Mouse (Mus musculus) midbrain, postnatal 0 days (tissue): ENCODE results near the gene Zfp202. TPM values are rescaled to one million over a fixed set of nuclear protein-coding genes. Genes with fewer than 3 reads are reported as not detected.

Experiments used
- ATAC-seq: fragments of 200-750 bp; cut with Nextera tagmentation; 2 replicates; pipeline ENCODE4 v1.8.0; 2017; ENCODE audit warnings: moderate number of reproducible peaks, mild to moderate bottlenecking, moderate TSS enrichment, moderate library complexity; ENCODE audit not compliant: low FRiP score
- DNase-seq: peaks from one replicate; pipeline ENCODE4 v3.0.0-alpha.2; 2015; ENCODE audit warnings: low spot score
- H3K27ac ChIP-seq: fragments of 300-500 bp; sonication (generic); 2 replicates; pipeline ENCODE4 v1.5.1; 2014; ENCODE audit warnings: low read depth, mild to moderate bottlenecking, low read length, mixed read lengths
- H3K27me3 ChIP-seq: fragments of 300-500 bp; sonication (generic); 2 replicates; pipeline ENCODE4 v1.6.1; 2014; ENCODE audit warnings: low read length, control low read depth, mixed read lengths; ENCODE audit not compliant: insufficient read depth
- H3K36me3 ChIP-seq: fragments of 300-500 bp; sonication (generic); 2 replicates; pipeline ENCODE4 v1.6.1; 2014; ENCODE audit warnings: low read length, control low read depth, mixed read lengths; ENCODE audit not compliant: insufficient read depth
- H3K4me1 ChIP-seq: fragments of 300-500 bp; sonication (generic); 2 replicates; pipeline ENCODE4 v1.6.1; 2014; ENCODE audit warnings: mild to moderate bottlenecking, control low read depth, antibody characterized with exemption, low read length, mixed read lengths; ENCODE audit not compliant: insufficient read depth
- H3K4me2 ChIP-seq: fragments of 300-500 bp; sonication (generic); 2 replicates; pipeline ENCODE4 v1.6.1; 2014; ENCODE audit warnings: low read depth, mild to moderate bottlenecking, low read length, mixed read lengths; ENCODE audit not compliant: poor library complexity, severe bottlenecking
- H3K4me3 ChIP-seq: fragments of 300-500 bp; sonication (generic); 2 replicates; pipeline ENCODE4 v1.5.1; 2014; ENCODE audit warnings: low read depth, mild to moderate bottlenecking, low read length, moderate library complexity
- H3K9ac ChIP-seq: fragments of 300-500 bp; sonication (generic); replicated peaks from 2 replicates; pipeline ENCODE4 v1.6.1; 2014; ENCODE audit warnings: mild to moderate bottlenecking, low read length, moderate library complexity, mixed read lengths; ENCODE audit not compliant: poor library complexity, severe bottlenecking
- H3K9me3 ChIP-seq: fragments of 300-500 bp; sonication (generic); 2 replicates; pipeline ENCODE4 v1.6.1; 2016; ENCODE audit warnings: low read length, control low read depth
- CTCF ChIP-seq: IDR thresholded peaks from 2 replicates; pipeline ENCODE4 v1.5.1; 2016; ENCODE audit warnings: antibody characterized with exemption, mild to moderate bottlenecking
- WGBS: fragments of 180-500 bp; shearing (Covaris S2); extraction: QIAGEN DNeasy Blood & Tissue Kit; methylation state at CpG from one replicate; pipeline ENCODE4 v1.1.7; 2014; 5-methylcytosine and 5-hydroxymethylcytosine counted together
- polyA plus RNA-seq: library from polyadenylated mRNA; unstranded; fragments of >200 nt; fragmentation: Nextera tagmentation; extraction: Ambion mirVana; gene quantifications from 2 replicates; pipeline ENCODE4 v1.2.1, GENCODE M21; 2015
- total RNA-seq: library from RNA; depleted of rRNA; stranded (reverse); fragments of >200 nt; gene quantifications from 2 replicates; pipeline ENCODE4 v1.2.3, GENCODE M21; 2014

The Zfp202 gene
- total and polyA plus RNA-seq, 2 experiments from 2014 or later, result 5.6 to 8.8 TPM

DNA sequence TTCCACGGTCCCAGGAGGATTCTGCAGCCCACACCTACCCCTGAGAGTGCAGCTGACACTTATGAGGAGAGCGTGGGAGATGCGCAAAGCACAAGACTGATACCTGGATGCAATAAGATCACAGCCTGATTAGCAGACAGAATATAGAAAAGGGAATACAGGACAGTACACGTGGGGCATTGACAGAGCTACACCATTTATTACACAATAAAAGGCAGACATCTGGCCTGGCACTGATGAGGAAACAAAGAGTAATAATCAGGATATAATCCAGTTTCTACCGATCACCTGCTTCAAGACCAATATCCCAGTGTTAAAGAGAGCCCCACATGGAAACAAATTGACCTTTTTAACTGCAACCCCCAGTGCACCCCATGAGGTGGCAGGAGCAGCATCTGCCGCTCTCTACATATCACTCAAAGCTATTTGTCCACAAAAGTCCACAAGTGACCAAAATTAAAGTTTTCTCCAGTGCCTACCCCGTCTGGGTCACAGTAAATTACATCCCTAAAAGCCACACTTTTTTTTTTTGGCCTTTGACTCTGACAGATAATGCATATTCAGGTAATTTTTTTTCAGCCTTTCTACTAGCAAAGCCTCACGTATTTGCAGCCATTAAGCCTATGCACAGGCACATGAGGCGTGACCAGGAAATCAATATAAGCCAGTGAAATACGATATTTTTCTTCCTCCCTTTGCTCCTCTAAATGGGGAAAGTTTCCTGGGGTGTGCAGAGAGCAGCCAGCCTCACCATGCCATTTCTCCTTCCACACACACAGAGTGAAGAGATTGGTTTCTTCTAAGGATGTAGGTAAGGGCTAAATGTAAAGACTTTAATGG, 42.3 kb downstream of the Zfp202 start:
- TF ChIP-seq CTCF, result no peak
- H3K9ac ChIP-seq, result no peak overlapping the region
- no peak for ATAC-seq
- H3K4me2 ChIP-seq, result no peak overlapping the region
- H3K4me1 ChIP-seq, result no peaks in the 10 kb centered on the region
- WGBS, result 60% methylated on average over 10 of the region's 10 CpGs
- no peaks in the 10 kb centered on the region for H3K27me3 ChIP-seq
- H3K27ac ChIP-seq, result no peak overlapping the region
- H3K9me3 ChIP-seq, result no peaks in the 10 kb centered on the region
- no peak overlapping the region for H3K4me3 ChIP-seq
- no peak for DNase-seq
- no peaks in the 10 kb centered on the region for H3K36me3 ChIP-seq

DNA sequence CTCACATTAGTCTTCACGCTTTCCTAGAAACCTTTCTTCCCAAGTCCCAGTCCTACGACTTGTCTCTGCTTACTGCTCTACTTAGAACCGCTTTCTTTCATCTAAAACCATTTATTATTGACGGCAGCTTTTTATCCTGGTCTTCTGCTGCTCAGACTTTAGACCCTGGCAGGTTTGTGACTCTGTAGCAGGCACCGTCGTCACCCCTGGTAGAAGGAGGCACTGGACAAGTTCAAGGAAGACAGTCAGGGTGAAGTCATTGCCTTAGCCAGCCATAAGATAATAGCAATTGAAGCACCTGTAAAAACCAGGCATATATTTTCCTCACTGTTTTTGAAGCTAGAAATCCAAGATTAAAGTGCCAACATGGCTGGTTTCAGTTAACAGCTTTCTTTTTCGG, 43.1 kb downstream of the Zfp202 start:
- DNase-seq, result no peak
- Histone ChIP-seq H3K4me3 (no peak overlapping the region), H3K9me3 (no peaks in the 10 kb centered on the region), H3K36me3 (no peaks in the 10 kb centered on the region), H3K9ac (no peak overlapping the region), H3K27ac (no peak overlapping the region), H3K4me1 (no peaks in the 10 kb centered on the region), H3K27me3 (no peaks in the 10 kb centered on the region), H3K4me2 (no peak overlapping the region)
- TF ChIP-seq CTCF, result no peak
- 81% methylated on average over 7 of the region's 7 CpGs for WGBS
- no peak for ATAC-seq

DNA sequence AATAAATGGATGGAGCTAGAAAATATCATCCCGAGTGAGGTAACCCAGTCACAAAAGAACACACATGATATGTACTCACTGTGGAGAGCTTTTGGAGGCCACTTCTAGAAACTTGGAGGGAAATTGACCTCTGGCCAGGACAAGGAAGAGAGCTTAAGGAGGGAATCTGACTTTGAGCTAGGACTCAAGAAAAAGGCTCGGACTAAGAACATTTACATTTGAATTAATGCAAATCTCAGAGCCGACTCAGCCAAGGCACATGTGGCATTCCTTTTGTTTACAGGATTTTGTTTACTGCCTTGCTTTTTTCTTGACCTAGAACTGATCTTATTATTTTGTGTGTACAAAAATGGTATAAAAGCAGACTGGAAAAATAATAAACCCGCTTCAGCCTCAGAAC, 47.6 kb downstream of the Zfp202 start:
- H3K9me3 ChIP-seq, result no peaks in the 10 kb centered on the region
- TF ChIP-seq CTCF, result no peak
- DNase-seq, result no peak
- WGBS, result 23% methylated on average over 4 of the region's 4 CpGs
- H3K4me1 ChIP-seq, result 0 out of 2 replicates have a peak, but pooled peaks cover 5% of the 10 kb centered on the region
- ATAC-seq, result no peak
- no peak overlapping the region for H3K9ac ChIP-seq
- H3K4me3 ChIP-seq, result no peak overlapping the region
- no peaks in the 10 kb centered on the region for H3K36me3 ChIP-seq
- no peak overlapping the region for H3K27ac ChIP-seq
- H3K27me3 ChIP-seq, result no peaks in the 10 kb centered on the region
- H3K4me2 ChIP-seq, result no peak overlapping the region

DNA sequence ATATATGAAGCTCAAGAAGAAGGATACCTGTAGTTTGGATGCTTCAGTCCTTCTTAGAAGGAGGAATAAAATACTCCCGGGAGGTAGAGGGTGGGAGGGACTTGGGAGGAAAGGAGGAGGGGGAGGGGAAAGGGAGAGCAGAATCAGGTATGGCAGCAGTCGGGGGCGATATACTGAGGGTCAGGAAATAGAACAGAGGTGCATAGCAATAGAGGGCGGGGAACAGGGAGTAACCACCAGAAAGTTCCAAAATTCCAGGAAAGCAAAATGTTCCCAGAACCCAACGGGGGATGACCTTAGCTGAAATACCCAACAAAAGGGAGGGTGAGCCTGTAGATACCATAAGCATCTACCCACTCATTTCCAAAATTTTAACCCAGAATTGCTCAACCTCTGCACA, 48.2 kb downstream of the Zfp202 start:
- no peak for TF ChIP-seq CTCF
- H3K27me3 ChIP-seq, result no peaks in the 10 kb centered on the region
- H3K27ac ChIP-seq, result peak overlapping the region; percentile 92; the same call in 1 of the 2 replicates
- H3K4me3 ChIP-seq, result no peak overlapping the region
- DNase-seq, result no peak
- H3K36me3 ChIP-seq, result no peaks in the 10 kb centered on the region
- H3K4me1 ChIP-seq, result peaks cover 6% of the 10 kb centered on the region; the same call in 1 of the 2 replicates
- ATAC-seq, result no peak
- 27% methylated on average over 5 of the region's 5 CpGs for WGBS
- no peak overlapping the region for H3K9ac ChIP-seq
- no peaks in the 10 kb centered on the region for H3K9me3 ChIP-seq
- H3K4me2 ChIP-seq, result no peak overlapping the region

DNA sequence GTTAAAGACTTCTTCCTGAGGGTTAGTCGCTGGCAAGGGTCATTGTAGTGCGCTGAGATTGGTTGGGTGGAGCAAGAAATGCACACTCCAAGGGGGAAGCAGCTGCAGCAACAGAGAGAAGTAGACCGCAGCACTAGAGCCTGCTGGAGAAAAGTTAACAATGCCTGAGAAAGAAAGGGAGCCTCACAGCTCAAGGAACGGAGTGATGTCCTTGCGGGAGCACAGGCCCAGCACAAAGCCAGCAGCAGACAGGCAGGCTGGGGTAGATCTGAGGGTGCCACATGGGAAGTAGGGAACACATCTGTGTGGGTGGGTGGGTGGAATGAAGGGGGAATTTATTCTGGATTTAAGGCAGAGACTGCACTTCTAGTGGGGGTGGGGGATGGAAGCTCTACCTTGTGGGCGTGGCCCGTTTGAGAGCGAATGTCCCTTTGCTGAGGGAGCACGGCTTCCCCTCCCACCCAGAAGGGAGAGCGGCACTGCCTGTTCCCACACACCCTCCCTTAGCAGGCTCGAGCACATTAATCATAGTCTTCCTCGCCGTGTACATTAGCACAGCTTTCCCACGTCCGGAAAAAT, 49.2 kb downstream of the Zfp202 start:
- TF ChIP-seq CTCF, result no peak
- no peaks in the 10 kb centered on the region for H3K9me3 ChIP-seq
- WGBS, result under 1% methylated on average over 15 of the region's 15 CpGs

More for the DNA sequence above, 49.2 kb downstream of the Zfp202 start:
- Histone ChIP-seq H3K36me3 (no peaks in the 10 kb centered on the region), H3K4me1 (peaks cover 7% of the 10 kb centered on the region; the same call in 1 of the 2 replicates), H3K27ac (peak overlapping the region; percentile 92), H3K4me3 (peak overlapping the region; percentile 32), H3K4me2 (peak overlapping the region; percentile 64), H3K9ac (peak overlapping the region; percentile 33), H3K27me3 (no peaks in the 10 kb centered on the region)
- ATAC-seq (peak; percentile 81), DNase-seq (peak; percentile 77)
